Mouse (Mus musculus) embryonic fibroblast, embryonic 13.5 days (primary cell): ENCODE data around the gene Gpn3. TPM values are rescaled to one million over a fixed set of nuclear protein-coding genes. Genes with fewer than 3 reads are reported as not detected.
A peak's percentile ranks its signal among the peaks of the same experiment; 100 is the strongest.

ENCODE experiments used
- H3K27ac ChIP-seq: 2 replicates; pipeline ENCODE4 v1.5.1; 2012; ENCODE audit warnings: low read length, control low read depth, inconsistent platforms; ENCODE audit not compliant: insufficient read depth
- H3K4me1 ChIP-seq: 2 replicates; pipeline ENCODE4 v1.6.1; 2011; ENCODE audit warnings: low read length; ENCODE audit not compliant: control insufficient read depth, insufficient read depth
- H3K4me3 ChIP-seq: 2 replicates; pipeline ENCODE4 v1.5.1; 2011; ENCODE audit warnings: mild to moderate bottlenecking, control low read depth, low read length; ENCODE audit not compliant: insufficient read depth
- CTCF ChIP-seq: IDR thresholded peaks from 2 replicates; pipeline ENCODE4 v1.5.1; 2011; ENCODE audit warnings: mild to moderate bottlenecking, control low read depth, low read length, moderate library complexity, borderline replicate concordance; ENCODE audit not compliant: insufficient read depth
- POLR2A ChIP-seq: IDR thresholded peaks from 2 replicates; pipeline ENCODE4 v1.6.1; 2011; ENCODE audit warnings: low read depth, mild to moderate bottlenecking, control low read depth, low read length, moderate library complexity
- polyA plus RNA-seq: library from polyadenylated mRNA; stranded (reverse); fragments of >200 nt; gene quantifications from 2 replicates; pipeline ENCODE4 v1.2.4, GENCODE M21; 2011; ENCODE audit warnings: low read depth; ENCODE audit not compliant: missing spikeins, insufficient read length

Gpn3 gene
- polyA plus RNA-seq, 1 experiment = 16.7 TPM

- no peak overlapping the region for H3K4me3 ChIP-seq
- TF ChIP-seq CTCF (peak; percentile 96), POLR2A (no peak)
- no peaks in the 10 kb centered on the region for H3K4me1 ChIP-seq
- H3K27ac ChIP-seq = no peak overlapping the region
Measured at GRCm38 (mm10) chr5:122379374-122380155, 7.9 kb downstream of the Gpn3 start.

GRCm38 (mm10) chr5:122390006-122390405 lies 18.3 kb downstream of the Gpn3 start:
- Histone ChIP-seq H3K4me1 (peaks cover 3% of the 10 kb centered on the region; the same call in 1 of the 2 replicates), H3K27ac (no peak overlapping the region)
- TF ChIP-seq CTCF (no peak), POLR2A (no peak)

GRCm38 (mm10) chr5:122390671-122391070 lies 19.0 kb downstream of the Gpn3 start:
- H3K27ac ChIP-seq = no peak overlapping the region
- no peak for TF ChIP-seq CTCF
- TF ChIP-seq POLR2A = no peak
- H3K4me3 ChIP-seq = no peak overlapping the region
- peaks cover 3% of the 10 kb centered on the region; the same call in 1 of the 2 replicates for H3K4me1 ChIP-seq

More at GRCm38 (mm10) chr5:122390006-122390405, 18.3 kb downstream of the Gpn3 start:
- no peak overlapping the region for H3K4me3 ChIP-seq

DNA sequence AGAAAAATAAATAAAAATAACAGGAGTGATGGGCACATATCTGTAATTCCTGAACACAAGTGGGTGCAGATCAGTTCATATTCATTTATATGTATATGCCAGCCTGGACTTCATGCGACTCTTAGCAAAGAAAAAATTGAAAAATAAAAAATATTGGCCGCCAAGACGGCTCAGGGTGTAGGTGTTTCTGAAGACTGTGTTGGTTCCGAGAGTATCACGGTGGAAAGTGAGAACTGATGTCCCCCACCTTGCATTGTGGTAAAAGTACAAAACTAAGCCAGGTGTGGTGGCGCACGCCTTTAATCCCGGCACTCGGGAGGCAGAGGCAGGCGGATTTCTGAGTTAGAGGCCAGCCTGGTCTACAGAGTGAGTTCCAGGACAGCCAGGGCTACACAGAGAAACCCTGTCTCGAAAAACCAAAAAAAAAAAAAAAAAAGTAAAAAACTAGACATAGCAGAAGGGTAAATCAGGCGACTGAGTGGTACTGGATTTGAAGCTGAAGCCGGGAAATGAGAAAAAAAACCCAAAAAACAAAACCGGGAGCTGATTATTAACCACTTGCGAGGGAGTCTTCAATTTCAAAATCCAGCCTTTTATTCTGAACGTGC lies 19.6 kb downstream of the Gpn3 start:
- Histone ChIP-seq H3K27ac (no peak overlapping the region), H3K4me1 (peaks cover 3% of the 10 kb centered on the region; the same call in 1 of the 2 replicates), H3K4me3 (no peak overlapping the region)
- no peak for TF ChIP-seq CTCF
- no peak for TF ChIP-seq POLR2A

DNA sequence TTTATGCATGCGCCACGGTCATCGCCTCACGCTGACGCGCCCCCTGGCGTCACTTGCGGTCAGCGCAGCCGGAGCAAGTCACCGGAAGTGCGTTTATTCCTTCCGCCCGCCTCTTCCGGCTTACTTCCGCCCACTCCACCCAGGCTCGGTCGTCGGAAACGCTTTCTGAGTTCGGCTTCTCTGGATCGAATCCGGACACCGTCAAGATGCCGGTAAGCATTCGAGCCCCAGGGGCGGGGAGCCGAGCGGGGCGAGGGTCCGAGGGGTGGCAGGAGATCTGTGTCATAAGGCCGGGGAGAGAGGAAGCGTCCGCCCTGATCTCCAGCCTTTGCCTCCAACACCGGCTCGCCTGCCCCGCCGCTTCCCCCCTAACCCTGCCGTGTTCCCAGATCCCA lies 20.1 kb downstream of the Gpn3 start, which contains the start of gene Arpc3:
Arpc3 (plus strand) TSS at position 93 of the 395 bp plus-strand sequence.
- TF ChIP-seq CTCF (peak; percentile 98), POLR2A (peak; percentile 78)
- no peak within 1 kb of the TSS for H3K27ac ChIP-seq

GRCm38 (mm10) chr5:122392227-122393004 lies 20.7 kb downstream of the Gpn3 start:
- Histone ChIP-seq H3K27ac (no peak overlapping the region), H3K4me3 (peak overlapping the region; percentile 78), H3K4me1 (peaks cover 3% of the 10 kb centered on the region; the same call in 1 of the 2 replicates)
- TF ChIP-seq CTCF = no peak
- TF ChIP-seq POLR2A = no peak

More for the DNA sequence above, 20.1 kb downstream of the Gpn3 start, which contains the start of gene Arpc3:
- peaks cover 3% of the 10 kb centered on the region; the same call in 1 of the 2 replicates for H3K4me1 ChIP-seq
- H3K4me3 ChIP-seq = peak within 1 kb of the TSS; percentile 78

DNA sequence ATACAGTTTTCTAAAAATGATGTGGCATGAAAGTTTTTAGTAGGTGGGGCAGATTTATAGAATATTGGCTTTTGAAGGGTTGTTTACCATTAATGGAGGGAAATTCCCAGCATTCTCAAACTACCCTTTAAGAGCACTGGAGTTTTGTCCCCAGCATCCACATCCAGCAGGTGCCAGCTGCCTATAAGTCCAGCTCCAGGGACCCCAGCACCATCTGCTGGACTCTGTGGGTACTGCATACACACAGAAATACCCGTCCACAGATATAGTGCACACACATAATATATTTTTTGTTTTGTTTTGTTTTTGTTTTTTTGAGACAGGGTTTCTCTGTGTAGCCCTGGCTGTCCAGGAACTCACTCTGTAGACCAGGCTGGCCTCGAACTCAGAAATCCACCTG lies 22.2 kb downstream of the Gpn3 start:
- H3K4me1 ChIP-seq = peaks cover 3% of the 10 kb centered on the region; the same call in 1 of the 2 replicates
- no peak overlapping the region for H3K27ac ChIP-seq
- TF ChIP-seq CTCF = peak; percentile 37; the same call in 1 of the 2 replicates
- TF ChIP-seq POLR2A = no peak
- no peak overlapping the region for H3K4me3 ChIP-seq

GRCm38 (mm10) chr5:122396791-122397190 lies 25.1 kb downstream of the Gpn3 start:
- no peak overlapping the region for H3K4me3 ChIP-seq
- H3K27ac ChIP-seq = no peak overlapping the region
- TF ChIP-seq CTCF (no peak), POLR2A (no peak)
- peaks cover 3% of the 10 kb centered on the region; the same call in 1 of the 2 replicates for H3K4me1 ChIP-seq

- peaks cover 3% of the 10 kb centered on the region; the same call in 1 of the 2 replicates for H3K4me1 ChIP-seq
- TF ChIP-seq CTCF (no peak), POLR2A (no peak)
- H3K4me3 ChIP-seq = no peak overlapping the region
- H3K27ac ChIP-seq = no peak overlapping the region
Measured at GRCm38 (mm10) chr5:122397495-122397894, 25.8 kb downstream of the Gpn3 start.
